In genomic region chr5:118205852-118206251, GRCm38 (mm10) we compare ENCODE assay signal across 25 mouse cellular contexts. TPM values are rescaled to one million over a fixed set of nuclear protein-coding genes. Genes with fewer than 3 reads are reported as not detected.
DNase-seq lines count a peak whose midpoint lies in the region; ATAC-seq and TF ChIP-seq lines count a peak whose summit lies in the region.
"Had no signal": no experiment of that assay in that cellular context is flagged by ENCODE, and none has a peak within 500 bp of the region (broad histone marks: within the 10 kb centered on the region; RNA-seq: fewer than 3 reads in every experiment).

No protein-coding gene starts in this region.

- H3K4me1 ChIP-seq in hindbrain, embryonic 11.5 days (replicated peaks; ENCODE audit: control insufficient read depth, insufficient read depth, low read length), result no peaks in the 10 kb centered on the region; the same call in 1 of the 2 replicates
- H3K4me1 ChIP-seq in hindbrain, embryonic 16.5 days (ENCODE audit: control insufficient read depth, insufficient read depth, low read depth, low read length), result no peaks in the 10 kb centered on the region
- peaks cover 27% of the 10 kb centered on the region for H3K4me1 ChIP-seq in neural tube, embryonic 11.5 days (ENCODE audit: control insufficient read depth, insufficient read depth, low read length)
- H3K4me1 ChIP-seq in neural tube, embryonic 15.5 days, result peaks cover 15% of the 10 kb centered on the region
- peaks cover 3% of the 10 kb centered on the region; the same call in 1 of the 2 replicates for H3K4me1 ChIP-seq in hindbrain, postnatal 0 days (ENCODE audit: insufficient read depth, low read length)
- H3K4me1 ChIP-seq: forebrain, embryonic 13.5 days; intestine, embryonic 15.5 days had no signal

- TF ChIP-seq CTCF in hindbrain, postnatal 0 days (IDR thresholded peaks at IDR 0.05; ENCODE audit: low read depth), result no peak

- no peaks in the 10 kb centered on the region for H3K36me3 ChIP-seq in hindbrain, embryonic 11.5 days (ENCODE audit: control insufficient read depth, insufficient read depth, low read length)
- peaks cover 9% of the 10 kb centered on the region; the same call in 1 of the 2 replicates for H3K36me3 ChIP-seq in hindbrain, embryonic 16.5 days (ENCODE audit: control insufficient read depth, insufficient read depth, low read length)
- no peaks in the 10 kb centered on the region; the same call in 1 of the 2 replicates for H3K36me3 ChIP-seq in neural tube, embryonic 11.5 days (ENCODE audit: control insufficient read depth, insufficient read depth, low read length)
- H3K36me3 ChIP-seq in neural tube, embryonic 15.5 days, result peaks cover 26% of the 10 kb centered on the region
- peaks cover 21% of the 10 kb centered on the region; the same call in 1 of the 2 replicates for H3K36me3 ChIP-seq in hindbrain, postnatal 0 days (ENCODE audit: insufficient read depth, low read length)
- H3K36me3 ChIP-seq: forebrain, embryonic 10.5 days; intestine, embryonic 15.5 days had no signal

- peak overlapping the region; percentile 49 for H3K27ac ChIP-seq in hindbrain, embryonic 11.5 days (ENCODE audit: low read depth, low read length)
- no peak overlapping the region for H3K27ac ChIP-seq in hindbrain, embryonic 16.5 days (ENCODE audit: low read depth, low read length)
- H3K27ac ChIP-seq in neural tube, embryonic 11.5 days (ENCODE audit: low read depth, low read length), result peak overlapping the region; percentile 49
- H3K27ac ChIP-seq in neural tube, embryonic 15.5 days (replicated peaks), result no peak overlapping the region
- H3K27ac ChIP-seq in hindbrain, postnatal 0 days, result no peak overlapping the region
- H3K27ac ChIP-seq: forebrain, embryonic 10.5 days; forebrain, embryonic 13.5 days; intestine, embryonic 15.5 days had no signal

- ATAC-seq in hindbrain, embryonic 11.5 days (ENCODE audit: low FRiP score), result no peak
- ATAC-seq in hindbrain, embryonic 16.5 days, result no peak
- no peak for ATAC-seq in neural tube, embryonic 11.5 days (ENCODE audit: insufficient read depth, low FRiP score, low TSS enrichment)
- no peak for ATAC-seq in neural tube, embryonic 15.5 days (ENCODE audit: low FRiP score)
- peak; percentile 38; the same call in 1 of the 2 replicates for ATAC-seq in hindbrain, postnatal 0 days
- ATAC-seq: CD4-positive, CD25-positive, alpha-beta regulatory T cell, adult 4 months; forebrain, embryonic 13.5 days; forebrain, embryonic 16.5 days; intestine, embryonic 15.5 days had no signal

- no peaks in the 10 kb centered on the region for H3K27me3 ChIP-seq in hindbrain, embryonic 11.5 days (ENCODE audit: control insufficient read depth, insufficient read depth, low read length)
- no peaks in the 10 kb centered on the region for H3K27me3 ChIP-seq in hindbrain, embryonic 16.5 days (replicated peaks; ENCODE audit: control insufficient read depth, insufficient read depth, low read length)
- H3K27me3 ChIP-seq in neural tube, embryonic 11.5 days (ENCODE audit: control insufficient read depth, insufficient read depth, low read length), result no peaks in the 10 kb centered on the region
- no peaks in the 10 kb centered on the region for H3K27me3 ChIP-seq in neural tube, embryonic 15.5 days (replicated peaks)
- no peaks in the 10 kb centered on the region for H3K27me3 ChIP-seq in hindbrain, postnatal 0 days (ENCODE audit: insufficient read depth, low read length)
- H3K27me3 ChIP-seq: forebrain, embryonic 13.5 days; intestine, embryonic 15.5 days had no signal

- no peak overlapping the region for H3K4me3 ChIP-seq in hindbrain, embryonic 11.5 days (ENCODE audit: low read depth, low read length)
- H3K4me3 ChIP-seq in hindbrain, embryonic 16.5 days (ENCODE audit: low read length), result no peak overlapping the region
- H3K4me3 ChIP-seq in neural tube, embryonic 11.5 days (ENCODE audit: low read depth, low read length), result no peak overlapping the region
- H3K4me3 ChIP-seq in neural tube, embryonic 15.5 days (replicated peaks), result no peak overlapping the region
- no peak overlapping the region for H3K4me3 ChIP-seq in hindbrain, postnatal 0 days (ENCODE audit: low read length)
- H3K4me3 ChIP-seq: forebrain, embryonic 10.5 days; forebrain, embryonic 13.5 days; intestine, embryonic 15.5 days had no signal

- no peak for DNase-seq in hindbrain, embryonic 11.5 days (ENCODE audit: low spot score)
- peak; percentile 39 for DNase-seq in neural tube, embryonic 11.5 days (ENCODE audit: low spot score)
- peak; percentile 30 for DNase-seq in hindbrain, postnatal 0 days (ENCODE audit: low spot score)
- DNase-seq in urinary bladder, postnatal 25 days (ENCODE audit: low spot score), result no peak
- DNase-seq: adrenal gland, adult 2 months; adrenal gland, postnatal 14 days; cerebellum, adult 11-12 months; cerebellum, adult 8-10 months; cerebellum, postnatal 10 days; cerebellum, postnatal 36 days; gastrocnemius, postnatal 10 days; gastrocnemius, postnatal 36 days; kidney, adult 11 months had no signal

- WGBS in hindbrain, embryonic 11.5 days, result 33% methylated on average over 8 of the region's 8 CpGs
- WGBS in hindbrain, embryonic 16.5 days, result 38% methylated on average over 8 of the region's 8 CpGs
- 40% methylated on average over 8 of the region's 8 CpGs for WGBS in neural tube, embryonic 11.5 days
- 24% methylated on average over 8 of the region's 8 CpGs for WGBS in neural tube, embryonic 15.5 days
- 44% methylated on average over 8 of the region's 8 CpGs for WGBS in hindbrain, postnatal 0 days

- no peak overlapping the region for H3K4me2 ChIP-seq in hindbrain, embryonic 11.5 days (replicated peaks; ENCODE audit: low read depth, low read length)
- no peak overlapping the region for H3K4me2 ChIP-seq in hindbrain, embryonic 16.5 days (ENCODE audit: low read length)
- no peak overlapping the region for H3K4me2 ChIP-seq in neural tube, embryonic 11.5 days (ENCODE audit: low read depth)
- no peak overlapping the region for H3K4me2 ChIP-seq in neural tube, embryonic 15.5 days
- H3K4me2 ChIP-seq in hindbrain, postnatal 0 days (ENCODE audit: low read depth, low read length), result no peak overlapping the region
- H3K4me2 ChIP-seq: forebrain, embryonic 13.5 days; heart, embryonic 11.5 days; intestine, embryonic 15.5 days had no signal

- H3K9ac ChIP-seq in hindbrain, embryonic 11.5 days (ENCODE audit: low read depth, low read length), result no peak overlapping the region
- no peak overlapping the region for H3K9ac ChIP-seq in hindbrain, embryonic 16.5 days (ENCODE audit: low read depth, low read length)
- H3K9ac ChIP-seq in neural tube, embryonic 11.5 days (ENCODE audit: low read length), result no peak overlapping the region
- no peak overlapping the region for H3K9ac ChIP-seq in neural tube, embryonic 15.5 days (replicated peaks)
- H3K9ac ChIP-seq in hindbrain, postnatal 0 days (replicated peaks; ENCODE audit: low read length), result no peak overlapping the region
- H3K9ac ChIP-seq: forebrain, embryonic 13.5 days; intestine, embryonic 15.5 days had no signal

- no peaks in the 10 kb centered on the region for H3K9me3 ChIP-seq in hindbrain, embryonic 11.5 days (ENCODE audit: control insufficient read depth, low read length)
- no peaks in the 10 kb centered on the region for H3K9me3 ChIP-seq in hindbrain, embryonic 16.5 days (ENCODE audit: control insufficient read depth, low read length)
- no peaks in the 10 kb centered on the region for H3K9me3 ChIP-seq in neural tube, embryonic 11.5 days (ENCODE audit: control insufficient read depth, low read length)
- H3K9me3 ChIP-seq in neural tube, embryonic 15.5 days (replicated peaks), result no peaks in the 10 kb centered on the region
- H3K9me3 ChIP-seq in hindbrain, postnatal 0 days (ENCODE audit: low read length), result no peaks in the 10 kb centered on the region
- H3K9me3 ChIP-seq: forebrain, embryonic 10.5 days; forebrain, embryonic 13.5 days; intestine, embryonic 15.5 days had no signal

RNA-seq across cellular contexts. Expression of gene Rnft2, which starts 39.1 kb away (rescaled TPM):
- polyA plus RNA-seq in hindbrain, embryonic 11.5 days (2014; fragmentation: Nextera tagmentation; extraction: Ambion mirVana), result 6.5 and 8.2 TPM in 2 replicates
- polyA plus RNA-seq in hindbrain, embryonic 16.5 days (2015; fragmentation: Nextera tagmentation; extraction: Ambion mirVana), result 9.2 and 10.8 TPM in 2 replicates
- 4.3 and 7.4 TPM in 2 replicates for polyA plus RNA-seq in neural tube, embryonic 11.5 days (2014; fragmentation: Nextera tagmentation; extraction: Ambion mirVana)
- polyA plus RNA-seq in neural tube, embryonic 15.5 days (2015; fragmentation: Nextera tagmentation; extraction: Ambion mirVana), result 7.2 and 12.7 TPM in 2 replicates
- total RNA-seq in hindbrain, postnatal 0 days (2014; rRNA removed), result 108 and 114 TPM in 2 replicates
- 11.3 TPM in 2 replicates for polyA plus RNA-seq in hindbrain, postnatal 0 days (2015; fragmentation: Nextera tagmentation; extraction: Ambion mirVana)
- total RNA-seq: granulocyte monocyte progenitor cell, adult 5-6 weeks; hematopoietic stem cell, adult 5-6 weeks had no signal
- polyA plus RNA-seq: CD4-positive, CD25-positive, alpha-beta regulatory T cell, adult 4 months had no signal

RNA-seq across cellular contexts. Expression of gene 2410131K14Rik, which starts 39.2 kb away (rescaled TPM):
- polyA plus RNA-seq in hindbrain, embryonic 11.5 days (2014; fragmentation: Nextera tagmentation; extraction: Ambion mirVana), result 11.3 and 11.5 TPM in 2 replicates
- 18.0 and 18.1 TPM in 2 replicates for polyA plus RNA-seq in hindbrain, embryonic 16.5 days (2015; fragmentation: Nextera tagmentation; extraction: Ambion mirVana)
- polyA plus RNA-seq in neural tube, embryonic 11.5 days (2014; fragmentation: Nextera tagmentation; extraction: Ambion mirVana), result 12.8 and 14.8 TPM in 2 replicates
- polyA plus RNA-seq in neural tube, embryonic 15.5 days (2015; fragmentation: Nextera tagmentation; extraction: Ambion mirVana), result 14.7 and 16.8 TPM in 2 replicates
- total RNA-seq in hindbrain, postnatal 0 days (2014; rRNA removed), result 30.4 and 31.9 TPM in 2 replicates
- 16.5 and 18.0 TPM in 2 replicates for polyA plus RNA-seq in hindbrain, postnatal 0 days (2015; fragmentation: Nextera tagmentation; extraction: Ambion mirVana)

RNA-seq across cellular contexts. Expression of gene Hrk, which starts 41.4 kb away (rescaled TPM):
- polyA plus RNA-seq in hindbrain, embryonic 11.5 days (2014; fragmentation: Nextera tagmentation; extraction: Ambion mirVana), result 0.68 and 0.90 TPM in 2 replicates
- 3.7 and 4.8 TPM in 2 replicates for polyA plus RNA-seq in hindbrain, embryonic 16.5 days (2015; fragmentation: Nextera tagmentation; extraction: Ambion mirVana)
- polyA plus RNA-seq in neural tube, embryonic 11.5 days (2014; fragmentation: Nextera tagmentation; extraction: Ambion mirVana), result 1.0 and 1.1 TPM in 2 replicates
- 3.0 and 4.0 TPM in 2 replicates for polyA plus RNA-seq in neural tube, embryonic 15.5 days (2015; fragmentation: Nextera tagmentation; extraction: Ambion mirVana)
- 14.0 TPM in 2 replicates for total RNA-seq in hindbrain, postnatal 0 days (2014; rRNA removed)
- 4.3 and 4.6 TPM in 2 replicates for polyA plus RNA-seq in hindbrain, postnatal 0 days (2015; fragmentation: Nextera tagmentation; extraction: Ambion mirVana)
- total RNA-seq: adrenal gland, adult 2 months; granulocyte monocyte progenitor cell, adult 5-6 weeks; hematopoietic stem cell, adult 5-6 weeks; MEL had no signal
- polyA plus RNA-seq: adrenal gland, adult 2 months; C2C12; CD4-positive, CD25-positive, alpha-beta regulatory T cell, adult 4 months; heart, embryonic 11.5 days had no signal

RNA-seq across cellular contexts. Expression of gene Fbxw8, which starts 50.6 kb away (rescaled TPM):
- polyA plus RNA-seq in hindbrain, embryonic 11.5 days (2014; fragmentation: Nextera tagmentation; extraction: Ambion mirVana), result 20.5 and 21.4 TPM in 2 replicates
- 18.7 and 21.6 TPM in 2 replicates for polyA plus RNA-seq in hindbrain, embryonic 16.5 days (2015; fragmentation: Nextera tagmentation; extraction: Ambion mirVana)
- 26.9 and 28.4 TPM in 2 replicates for polyA plus RNA-seq in neural tube, embryonic 11.5 days (2014; fragmentation: Nextera tagmentation; extraction: Ambion mirVana)
- 18.0 and 19.4 TPM in 2 replicates for polyA plus RNA-seq in neural tube, embryonic 15.5 days (2015; fragmentation: Nextera tagmentation; extraction: Ambion mirVana)
- total RNA-seq in hindbrain, postnatal 0 days (2014; rRNA removed), result 57.5 and 58.0 TPM in 2 replicates
- polyA plus RNA-seq in hindbrain, postnatal 0 days (2015; fragmentation: Nextera tagmentation; extraction: Ambion mirVana), result 18.0 and 18.2 TPM in 2 replicates

Comparison
In these comparisons a context has a peak if more than half of its experiments do, and no peak if none do; other contexts are left out.
1. DNase-seq: peak in neural tube, embryonic 11.5 days (single experiment) and hindbrain, postnatal 0 days (single experiment); none in hindbrain, embryonic 11.5 days (single experiment) and urinary bladder, postnatal 25 days (single experiment).
2. H3K27ac ChIP-seq: peak in hindbrain, embryonic 11.5 days (single experiment) and neural tube, embryonic 11.5 days (single experiment); none in hindbrain, embryonic 16.5 days (single experiment), neural tube, embryonic 15.5 days (single experiment) and hindbrain, postnatal 0 days (single experiment).